Mouse (Mus musculus): ENCODE measurements around the gene Zfp655. TPM values are rescaled to one million over a fixed set of nuclear protein-coding genes. Genes with fewer than 3 reads are reported as not detected.

The Zfp655 gene
- total and polyA plus RNA-seq, 3 experiments, result 18.1 to 24.6 (median 20.7) TPM

DNA sequence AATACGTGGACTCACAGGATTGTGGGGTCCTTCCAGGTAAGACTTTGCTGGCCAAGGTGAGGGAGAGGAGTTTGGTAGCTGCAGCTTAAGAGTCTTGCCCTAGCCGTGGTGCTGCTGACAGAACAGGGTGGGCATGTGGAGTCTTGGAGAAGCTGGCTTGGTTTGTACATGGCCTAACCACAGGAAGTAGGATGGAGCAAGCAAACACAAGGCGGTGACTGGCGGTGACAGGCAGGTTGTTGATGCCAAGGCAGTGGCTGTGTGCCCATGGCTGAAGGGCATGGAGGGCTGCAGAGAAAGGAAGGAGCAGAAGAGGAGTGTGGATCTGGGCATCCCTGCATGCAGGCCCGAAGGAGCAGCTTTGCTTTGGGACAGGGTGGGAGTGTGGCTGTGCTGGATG, 56.9 kb downstream of the Zfp655 start:
- in situ Hi-C loops (cut with MboI; ENCODE audit: low pct_ligation_motif_present, low pct_unique_long_range_greater_than_20kb, low sequenced_read_pairs) (no loop called here), dilution Hi-C loops (cut with MboI; ENCODE audit: extremely low pct_ligation_motif_present, extremely low pct_unique_long_range_greater_than_20kb, low sequenced_read_pairs) (no loop called here)
- TF ChIP-seq JUND (conservative IDR thresholded peaks at IDR 0.05; ENCODE audit: low read depth, low read length), result no peak
- no peak for TF ChIP-seq ZMIZ1 (IDR thresholded peaks at IDR 0.05; ENCODE audit: low read depth, low read length)
- no peak for TF ChIP-seq USF2 (conservative IDR thresholded peaks at IDR 0.05; ENCODE audit: low read depth, low read length)
- TF ChIP-seq CHD1 (IDR thresholded peaks at IDR 0.05; ENCODE audit: low read depth, low read length), result no peak
- no peak for TF ChIP-seq CHD2 (IDR thresholded peaks at IDR 0.05; ENCODE audit: low read length)
- TF ChIP-seq POLR2A (IDR thresholded peaks at IDR 0.05; ENCODE audit: low read depth, low read length), result no peak
- TF ChIP-seq MEF2A (IDR thresholded peaks at IDR 0.05; ENCODE audit: borderline replicate concordance, low read depth, low read length), result no peak
- no peak for TF ChIP-seq MXI1 (IDR thresholded peaks at IDR 0.05; ENCODE audit: low read depth, low read length)
- TF ChIP-seq MAZ (IDR thresholded peaks at IDR 0.05; ENCODE audit: low read depth, low read length), result no peak
- no peak for TF ChIP-seq JUN (IDR thresholded peaks at IDR 0.05; ENCODE audit: insufficient read depth, low read depth, low read length)
- no peak for TF ChIP-seq TCF12 (IDR thresholded peaks at IDR 0.05; ENCODE audit: low read depth, low read length)
- TF ChIP-seq MYC (IDR thresholded peaks at IDR 0.05; ENCODE audit: low read depth, low read length), result no peak

DNA sequence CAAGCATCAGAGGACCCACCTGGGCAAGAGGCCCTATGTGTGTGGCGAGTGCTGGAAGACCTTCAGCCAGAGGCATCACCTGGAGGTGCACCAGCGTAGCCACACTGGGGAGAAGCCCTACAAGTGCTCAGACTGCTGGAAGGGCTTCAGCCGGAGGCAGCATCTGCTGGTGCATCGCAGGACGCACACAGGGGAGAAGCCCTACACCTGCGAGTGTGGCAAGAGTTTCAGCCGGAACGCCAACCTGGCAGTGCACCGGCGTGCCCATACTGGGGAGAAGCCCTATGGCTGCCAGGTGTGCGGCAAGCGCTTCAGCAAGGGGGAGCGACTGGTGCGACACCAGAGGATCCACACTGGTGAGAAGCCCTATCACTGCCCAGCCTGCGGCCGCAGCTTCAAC, 59.2 kb downstream of the Zfp655 start:
- peaks cover 65 to 70% of the 10 kb centered on the region in 2 experiments for H3K36me3 ChIP-seq (replicated peaks in 1 of 2; ENCODE audit: control insufficient read depth in 1 of 2, insufficient read depth in 1 of 2, low read length in 1 of 2)

More for the DNA sequence above, 56.9 kb downstream of the Zfp655 start:
- H3K79me2 ChIP-seq (replicated peaks; ENCODE audit: control insufficient read depth, extremely low read depth, insufficient read depth, poor library complexity, severe bottlenecking), result peaks cover 8% of the 10 kb centered on the region; the same call in 1 of the 2 replicates
- no peak overlapping the region for H3K27ac ChIP-seq (ENCODE audit: insufficient read depth, low read depth)
- no peak overlapping the region for H3K4me2 ChIP-seq (ENCODE audit: insufficient read depth, low read depth, poor library complexity, severe bottlenecking)
- DNase-seq (ENCODE audit: extremely low read depth), result no peak
- peaks cover 0 to 7% of the 10 kb centered on the region in 2 experiments; a peak in 1 of 4 replicates for H3K4me1 ChIP-seq (ENCODE audit: control insufficient read depth in 1 of 2, insufficient read depth in 2 of 2)
- H3K36me3 ChIP-seq (replicated peaks in 1 of 2; ENCODE audit: control insufficient read depth in 1 of 2, insufficient read depth in 1 of 2, low read length in 1 of 2), result peaks cover 82 to 88% of the 10 kb centered on the region in 2 experiments
- peaks cover 5% of the 10 kb centered on the region for H3K9me3 ChIP-seq (replicated peaks; ENCODE audit: low read length)
- no peaks in the 10 kb centered on the region for H3K27me3 ChIP-seq (replicated peaks)
- no peak overlapping the region for H3K4me3 ChIP-seq (replicated peaks in 1 of 3; ENCODE audit: low read depth in 2 of 3, low read length in 2 of 3, poor library complexity in 1 of 3)
- no peak overlapping the region for H3K9ac ChIP-seq (ENCODE audit: insufficient read depth, low read depth)

More for the DNA sequence above, 59.2 kb downstream of the Zfp655 start:
- Histone ChIP-seq H3K27me3 (replicated peaks) (no peaks in the 10 kb centered on the region), H3K9me3 (replicated peaks; ENCODE audit: low read length) (peaks cover 5% of the 10 kb centered on the region), H3K9ac (ENCODE audit: insufficient read depth, low read depth) (no peak overlapping the region), H3K27ac (ENCODE audit: insufficient read depth, low read depth) (no peak overlapping the region), H3K4me1 (ENCODE audit: control insufficient read depth in 1 of 2, insufficient read depth in 2 of 2) (peaks cover 0 to 7% of the 10 kb centered on the region in 2 experiments; a peak in 1 of 4 replicates), H3K4me3 (replicated peaks in 1 of 3; ENCODE audit: low read depth in 2 of 3, low read length in 2 of 3, poor library complexity in 1 of 3) (no peak overlapping the region), H3K4me2 (ENCODE audit: insufficient read depth, low read depth, poor library complexity, severe bottlenecking) (no peak overlapping the region), H3K79me2 (replicated peaks; ENCODE audit: control insufficient read depth, extremely low read depth, insufficient read depth, poor library complexity, severe bottlenecking) (peaks cover 4% of the 10 kb centered on the region)
- dilution Hi-C loops (cut with MboI; ENCODE audit: extremely low pct_ligation_motif_present, extremely low pct_unique_long_range_greater_than_20kb, low sequenced_read_pairs) (no loop called here), in situ Hi-C loops (cut with MboI; ENCODE audit: low pct_ligation_motif_present, low pct_unique_long_range_greater_than_20kb, low sequenced_read_pairs) (no loop called here)
- no peak for TF ChIP-seq ELF1 (IDR thresholded peaks at IDR 0.05; ENCODE audit: low read depth, low read length)
- TF ChIP-seq IRF4 (IDR thresholded peaks at IDR 0.05; ENCODE audit: low read depth, low read length), result no peak
- TF ChIP-seq E2F4 (IDR thresholded peaks at IDR 0.05; ENCODE audit: insufficient replicate concordance, low read depth, low read length), result no peak
- no peak for TF ChIP-seq ZMIZ1 (IDR thresholded peaks at IDR 0.05; ENCODE audit: low read depth, low read length)
- TF ChIP-seq RCOR1 (conservative IDR thresholded peaks at IDR 0.05; ENCODE audit: low read depth, low read length), result no peak
- TF ChIP-seq TBP (conservative IDR thresholded peaks at IDR 0.05; ENCODE audit: low read depth, low read length), result no peak
- no peak for TF ChIP-seq MAFK (IDR thresholded peaks at IDR 0.05; ENCODE audit: insufficient replicate concordance, low read length)
- no peak for TF ChIP-seq MAZ (IDR thresholded peaks at IDR 0.05; ENCODE audit: low read depth, low read length)
- TF ChIP-seq TCF12 (IDR thresholded peaks at IDR 0.05; ENCODE audit: low read depth, low read length), result no peak
- TF ChIP-seq PAX5 (IDR thresholded peaks at IDR 0.05; ENCODE audit: low read length), result no peak
- TF ChIP-seq MEF2A (IDR thresholded peaks at IDR 0.05; ENCODE audit: borderline replicate concordance, low read depth, low read length), result no peak
- TF ChIP-seq MYC (IDR thresholded peaks at IDR 0.05; ENCODE audit: low read depth, low read length), result no peak
- DNase-seq (ENCODE audit: extremely low read depth), result no peak
